Mouse (Mus musculus) spleen, adult 10 weeks (tissue): ENCODE measurements around the gene Lclat1. TPM values are rescaled to one million over a fixed set of nuclear protein-coding genes. Genes with fewer than 3 reads are reported as not detected.

ENCODE experiments used
- polyA plus RNA-seq: library from polyadenylated mRNA; stranded (reverse); fragments of 350-450 nt; fragmentation: Illumina TruSeq; extraction: RNeasy Lipid Tissue Mini Kit (QIAGEN cat#74804); gene quantifications from one replicate; pipeline ENCODE4 v1.2.3, GENCODE M21; 2015; ENCODE audit warnings: low replicate concordance; ENCODE audit not compliant: insufficient read depth

Gene Lclat1
- 21.5 TPM for polyA plus RNA-seq

GRCm38 (mm10) chr17:73107158-73108157 is at the start of gene Lclat1:
Lclat1 (plus strand) TSS chr17:73107985.

Other genes starting within 250 kb of the Lclat1 start
- 262 TPM for gene Lbh, start 189.7 kb upstream of the Lclat1 start, polyA plus RNA-seq